Mouse (Mus musculus): ENCODE measurements around the gene Irf6. TPM values are rescaled to one million over a fixed set of nuclear protein-coding genes. Genes with fewer than 3 reads are reported as not detected.

Irf6 gene
- polyA plus RNA-seq, 1 experiment, result 1.5 TPM

- Histone ChIP-seq H3K36me3 (ENCODE audit: control insufficient read depth, insufficient read depth, low read length) (peaks cover 10% of the 10 kb centered on the region), H3K27me3 (ENCODE audit: control insufficient read depth, insufficient read depth, low read length) (no peaks in the 10 kb centered on the region), H3K27ac (ENCODE audit: insufficient read depth, low read length) (peak within 1 kb of the TSS; percentile 31; the same call in 1 of the 2 replicates), H3K4me3 (ENCODE audit: extremely low read depth, insufficient read depth, insufficient read length) (peak within 1 kb of the TSS; percentile 70), H3K4me1 (ENCODE audit: control insufficient read depth, insufficient read depth, insufficient read length) (peaks cover 2% of the 10 kb centered on the region; the same call in 1 of the 2 replicates)
- peak; percentile 93 for TF ChIP-seq CTCF (IDR thresholded peaks at IDR 0.05; ENCODE audit: extremely low read depth, insufficient read depth, insufficient read length, insufficient replicate concordance)
- no peak; the same call in 1 of the 2 replicates for TF ChIP-seq POLR2A (IDR thresholded peaks at IDR 0.05; ENCODE audit: low read depth, low read length)
- DNase-seq (ENCODE audit: low read depth in 1 of 2, low spot score in 2 of 2), result peak; percentile 93 to 97
- under 1% methylated on average over 61 of the region's 61 CpGs for WGBS
Observed at GRCm38 (mm10) chr1:193129786-193130455, 23.0 kb upstream of the Irf6 start, which contains the start of gene Diexf. Gene Diexf, minus strand, starts transcription at chr1:193130272.

DNA sequence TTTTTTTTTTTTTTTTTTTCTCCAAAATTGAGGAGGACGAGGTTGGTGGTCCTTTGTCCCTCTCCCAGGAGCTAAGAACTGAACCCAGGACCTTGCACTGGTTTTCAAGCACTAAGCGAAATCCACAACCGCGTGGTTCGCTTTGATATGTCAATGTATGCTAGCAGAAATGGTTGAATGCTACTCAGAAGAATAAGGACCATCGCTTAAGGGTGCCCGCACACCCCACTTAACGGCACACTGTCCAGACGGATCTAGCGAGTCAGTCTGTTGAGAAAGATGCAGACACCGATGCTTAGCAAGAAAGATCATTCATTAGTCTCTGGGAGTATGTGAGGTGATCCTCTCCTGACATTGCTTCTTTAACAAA, 22.5 kb upstream of the Irf6 start:
- Histone ChIP-seq H3K27ac (ENCODE audit: insufficient read depth, low read length) (peak overlapping the region; percentile 24; the same call in 1 of the 2 replicates), H3K4me3 (ENCODE audit: extremely low read depth, insufficient read depth, insufficient read length) (peak overlapping the region; percentile 4; the same call in 1 of the 2 replicates), H3K4me1 (ENCODE audit: control insufficient read depth, insufficient read depth, insufficient read length) (peaks cover 2% of the 10 kb centered on the region; the same call in 1 of the 2 replicates), H3K27me3 (ENCODE audit: control insufficient read depth, insufficient read depth, low read length) (no peaks in the 10 kb centered on the region), H3K36me3 (ENCODE audit: control insufficient read depth, insufficient read depth, low read length) (peaks cover 8% of the 10 kb centered on the region)
- no peak for TF ChIP-seq CTCF (IDR thresholded peaks at IDR 0.05; ENCODE audit: extremely low read depth, insufficient read depth, insufficient read length, insufficient replicate concordance)
- TF ChIP-seq POLR2A (IDR thresholded peaks at IDR 0.05; ENCODE audit: low read depth, low read length), result no peak
- DNase-seq (ENCODE audit: low read depth in 1 of 2, low spot score in 2 of 2), result peak in 1 of 2 experiments; percentile 9
- 55% methylated on average over 11 of the region's 11 CpGs for WGBS

- WGBS, result 78% methylated on average over 8 of the region's 8 CpGs
- DNase-seq (ENCODE audit: low read depth in 1 of 2, low spot score in 2 of 2), result no peak
- Histone ChIP-seq H3K4me3 (ENCODE audit: extremely low read depth, insufficient read depth, insufficient read length) (no peak overlapping the region), H3K27me3 (ENCODE audit: control insufficient read depth, insufficient read depth, low read length) (no peaks in the 10 kb centered on the region), H3K27ac (ENCODE audit: insufficient read depth, low read length) (no peak overlapping the region), H3K36me3 (ENCODE audit: control insufficient read depth, insufficient read depth, low read length) (peaks cover 8% of the 10 kb centered on the region), H3K4me1 (ENCODE audit: control insufficient read depth, insufficient read depth, insufficient read length) (peaks cover 2% of the 10 kb centered on the region; the same call in 1 of the 2 replicates)
- no peak for TF ChIP-seq POLR2A (IDR thresholded peaks at IDR 0.05; ENCODE audit: low read depth, low read length)
- no peak for TF ChIP-seq CTCF (IDR thresholded peaks at IDR 0.05; ENCODE audit: extremely low read depth, insufficient read depth, insufficient read length, insufficient replicate concordance)
Observed at GRCm38 (mm10) chr1:193130839-193131238, 22.1 kb upstream of the Irf6 start.

DNA sequence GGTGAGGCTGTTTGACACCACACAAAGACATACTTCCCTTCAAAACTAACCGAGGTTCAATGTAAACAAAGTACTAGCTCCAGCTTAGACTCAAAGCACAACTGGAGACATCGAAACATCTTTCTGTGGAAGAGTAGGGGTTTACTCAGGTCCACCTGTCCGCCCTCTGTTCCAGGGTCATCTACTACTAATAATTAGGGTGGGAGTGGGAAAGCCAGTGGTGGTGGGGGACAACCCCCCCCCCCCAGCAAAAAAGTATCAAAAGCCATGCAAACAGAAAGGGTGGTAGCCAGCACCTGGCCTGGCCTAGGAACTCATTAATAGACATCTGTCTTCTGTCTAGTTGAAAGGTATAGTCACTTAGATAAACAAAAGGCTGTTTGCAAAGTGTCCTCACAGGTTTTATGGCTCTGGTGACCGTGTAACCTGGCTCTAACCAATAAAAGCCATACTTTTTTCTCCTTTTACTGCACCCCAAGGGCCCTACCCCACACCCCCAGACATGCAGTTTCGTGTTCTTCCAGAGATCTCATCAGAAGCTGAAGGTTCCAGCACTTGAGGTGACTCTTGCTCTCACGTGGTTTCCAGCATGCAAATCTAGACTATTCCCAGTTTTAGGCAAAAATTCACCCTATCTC, 21.5 kb upstream of the Irf6 start:
- Histone ChIP-seq H3K4me1 (ENCODE audit: control insufficient read depth, insufficient read depth, insufficient read length) (peaks cover 2% of the 10 kb centered on the region; the same call in 1 of the 2 replicates), H3K36me3 (ENCODE audit: control insufficient read depth, insufficient read depth, low read length) (peaks cover 8% of the 10 kb centered on the region), H3K4me3 (ENCODE audit: extremely low read depth, insufficient read depth, insufficient read length) (no peak overlapping the region), H3K27ac (ENCODE audit: insufficient read depth, low read length) (no peak overlapping the region), H3K27me3 (ENCODE audit: control insufficient read depth, insufficient read depth, low read length) (no peaks in the 10 kb centered on the region)
- WGBS, result 82% methylated on average over 6 of the region's 6 CpGs
- no peak for TF ChIP-seq CTCF (IDR thresholded peaks at IDR 0.05; ENCODE audit: extremely low read depth, insufficient read depth, insufficient read length, insufficient replicate concordance)
- no peak for TF ChIP-seq POLR2A (IDR thresholded peaks at IDR 0.05; ENCODE audit: low read depth, low read length)
- DNase-seq (ENCODE audit: low read depth in 1 of 2, low spot score in 2 of 2), result no peak

DNA sequence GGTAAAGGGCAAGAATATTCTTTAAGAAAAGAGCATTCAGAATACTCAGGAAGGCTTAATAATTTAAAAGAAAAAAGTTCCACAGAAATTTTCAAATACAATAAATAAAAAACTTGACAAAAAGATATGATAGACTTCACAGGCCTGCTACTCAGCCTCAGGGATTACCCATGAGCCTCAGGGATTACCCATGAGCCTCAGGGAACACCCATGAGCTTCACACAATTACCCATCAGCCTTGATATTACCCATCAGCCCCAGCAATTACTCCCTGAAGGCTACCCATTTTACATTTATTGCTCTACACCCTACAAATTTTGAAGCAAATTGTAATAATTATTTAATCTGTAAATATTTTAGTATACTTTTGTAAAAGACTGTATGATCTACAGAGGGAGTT, 20.5 kb upstream of the Irf6 start:
- Histone ChIP-seq H3K36me3 (ENCODE audit: control insufficient read depth, insufficient read depth, low read length) (peaks cover 5% of the 10 kb centered on the region), H3K27ac (ENCODE audit: insufficient read depth, low read length) (no peak overlapping the region)
- TF ChIP-seq CTCF (IDR thresholded peaks at IDR 0.05; ENCODE audit: extremely low read depth, insufficient read depth, insufficient read length, insufficient replicate concordance) (no peak), POLR2A (IDR thresholded peaks at IDR 0.05; ENCODE audit: low read depth, low read length) (no peak)

GRCm38 (mm10) chr1:193133726-193134125, 19.2 kb upstream of the Irf6 start:
- H3K4me1 ChIP-seq (ENCODE audit: control insufficient read depth, insufficient read depth, insufficient read length), result peaks cover 2% of the 10 kb centered on the region; the same call in 1 of the 2 replicates
- H3K27me3 ChIP-seq (ENCODE audit: control insufficient read depth, insufficient read depth, low read length), result no peaks in the 10 kb centered on the region
- no peak for DNase-seq (ENCODE audit: low read depth in 1 of 2, low spot score in 2 of 2)
- 94% methylated on average over 1 of the region's 1 CpGs for WGBS
- TF ChIP-seq CTCF (IDR thresholded peaks at IDR 0.05; ENCODE audit: extremely low read depth, insufficient read depth, insufficient read length, insufficient replicate concordance) (no peak), POLR2A (IDR thresholded peaks at IDR 0.05; ENCODE audit: low read depth, low read length) (no peak)
- no peak overlapping the region for H3K27ac ChIP-seq (ENCODE audit: insufficient read depth, low read length)
- no peak overlapping the region for H3K4me3 ChIP-seq (ENCODE audit: extremely low read depth, insufficient read depth, insufficient read length)
- H3K36me3 ChIP-seq (ENCODE audit: control insufficient read depth, insufficient read depth, low read length), result no peaks in the 10 kb centered on the region

More for the DNA sequence above, 20.5 kb upstream of the Irf6 start:
- no peaks in the 10 kb centered on the region for H3K27me3 ChIP-seq (ENCODE audit: control insufficient read depth, insufficient read depth, low read length)
- H3K4me1 ChIP-seq (ENCODE audit: control insufficient read depth, insufficient read depth, insufficient read length), result peaks cover 2% of the 10 kb centered on the region; the same call in 1 of the 2 replicates
- no peak overlapping the region for H3K4me3 ChIP-seq (ENCODE audit: extremely low read depth, insufficient read depth, insufficient read length)
- DNase-seq (ENCODE audit: low read depth in 1 of 2, low spot score in 2 of 2), result no peak

Measured in spleen, adult 2 months (tissue).